Mouse (Mus musculus): ENCODE results near the gene Fam57b.

Gene Fam57b

GRCm38 (mm10) chr7:126869780-126870519 lies 72.5 kb downstream of the Fam57b start:
- DNase-seq (ENCODE audit: low read depth, low spot score), result no peak

- no peak for DNase-seq (ENCODE audit: low read depth, low spot score)
Observed at GRCm38 (mm10) chr7:126870520-126870891, 73.0 kb downstream of the Fam57b start.

DNA sequence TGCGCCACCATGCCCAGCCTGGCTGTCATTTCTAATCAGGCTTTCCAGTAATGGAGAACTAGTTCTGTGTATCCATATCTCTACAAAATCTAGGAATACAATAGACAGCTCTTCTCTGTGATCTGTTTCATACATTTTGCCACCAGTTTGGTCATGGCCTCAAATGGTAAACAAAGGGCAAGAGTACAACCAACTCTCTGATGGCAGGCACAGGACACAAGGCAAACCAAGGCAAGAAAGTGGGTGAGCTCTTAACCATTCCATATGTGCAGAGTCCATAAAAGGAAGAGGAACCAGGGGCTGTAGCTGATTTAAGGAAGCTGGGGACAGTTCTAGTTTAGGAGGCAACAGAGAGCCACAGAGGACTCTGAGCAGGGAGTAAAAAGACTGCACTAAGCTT lies 79.8 kb downstream of the Fam57b start:
- no peak for DNase-seq (ENCODE audit: low read depth, low spot score)
